Mouse (Mus musculus) urinary bladder, postnatal 25 days (tissue): ENCODE data around the gene Lipt1.
A peak's percentile ranks its signal among the peaks of the same experiment; 100 is the strongest.

Experiments
- DNase-seq: peaks from one replicate; pipeline ENCODE4 v3.0.0; 2022; ENCODE audit warnings: low spot score

Lipt1 gene

DNA sequence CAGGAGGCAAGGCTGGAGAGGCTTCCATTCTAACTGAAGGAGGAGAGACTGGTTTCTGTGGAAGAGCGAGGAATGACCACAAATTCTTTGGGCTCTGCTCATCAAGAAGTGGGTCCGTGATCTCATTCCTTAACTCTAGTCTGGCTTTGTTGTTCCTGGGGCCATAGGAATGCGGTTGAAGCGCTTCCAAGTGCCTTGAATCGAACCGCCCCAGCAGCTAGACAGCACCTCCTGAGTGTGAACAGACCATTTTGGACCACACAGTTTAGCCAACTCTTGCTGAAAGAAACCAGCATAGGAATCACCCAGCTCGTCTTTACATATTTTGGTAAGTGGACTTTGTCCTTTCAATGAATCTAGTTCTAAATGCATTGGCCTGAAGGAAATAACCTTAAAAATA is at the start of gene Lipt1:
Gene Lipt1, plus strand, starts transcription at position 35 of the 400 bp plus-strand sequence.
- DNase-seq = peak; percentile 19

DNA sequence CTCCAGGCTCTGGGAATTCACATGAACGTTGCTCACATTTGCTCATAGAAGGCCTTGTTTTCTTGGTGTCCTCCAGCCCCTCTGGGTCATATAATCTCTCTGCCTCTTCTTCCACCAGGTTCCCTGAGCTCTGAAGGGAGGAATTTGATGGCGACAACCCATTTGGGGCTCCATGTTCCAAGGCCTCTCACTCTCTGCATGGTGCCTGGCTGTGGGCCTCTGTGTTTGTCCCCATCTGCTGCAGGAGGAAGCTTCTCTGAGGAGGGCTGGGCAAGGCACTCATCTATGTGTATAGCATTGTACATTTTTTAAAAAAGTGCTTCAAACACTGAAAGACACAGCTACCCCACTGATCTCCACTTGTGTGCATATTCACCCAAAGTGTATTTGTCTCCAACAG is 39.9 kb upstream of the Lipt1 start:
- no peak for DNase-seq

- no peak for DNase-seq
Measured at GRCm38 (mm10) chr1:37846878-37847277, 24.7 kb upstream of the Lipt1 start.

DNA sequence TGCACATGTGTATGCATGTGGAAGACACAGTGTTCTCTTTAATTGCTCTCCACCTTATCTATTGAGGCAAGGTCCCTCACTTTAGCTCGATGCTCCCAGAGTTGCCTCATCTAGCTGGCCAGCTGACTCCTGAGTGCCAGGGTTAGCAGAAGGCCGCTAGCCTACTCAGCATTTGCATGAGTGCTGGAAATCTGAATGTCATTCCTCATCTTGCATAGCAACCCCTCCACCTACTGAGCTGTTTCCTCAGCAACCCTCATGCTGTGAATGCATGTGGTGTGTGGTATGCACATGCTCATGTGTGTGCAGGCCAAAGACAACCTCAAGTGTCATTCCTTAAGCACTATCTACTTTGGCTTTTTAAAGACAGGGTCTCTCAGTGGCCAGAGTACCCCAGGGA is 20.8 kb upstream of the Lipt1 start:
- DNase-seq = no peak

DNA sequence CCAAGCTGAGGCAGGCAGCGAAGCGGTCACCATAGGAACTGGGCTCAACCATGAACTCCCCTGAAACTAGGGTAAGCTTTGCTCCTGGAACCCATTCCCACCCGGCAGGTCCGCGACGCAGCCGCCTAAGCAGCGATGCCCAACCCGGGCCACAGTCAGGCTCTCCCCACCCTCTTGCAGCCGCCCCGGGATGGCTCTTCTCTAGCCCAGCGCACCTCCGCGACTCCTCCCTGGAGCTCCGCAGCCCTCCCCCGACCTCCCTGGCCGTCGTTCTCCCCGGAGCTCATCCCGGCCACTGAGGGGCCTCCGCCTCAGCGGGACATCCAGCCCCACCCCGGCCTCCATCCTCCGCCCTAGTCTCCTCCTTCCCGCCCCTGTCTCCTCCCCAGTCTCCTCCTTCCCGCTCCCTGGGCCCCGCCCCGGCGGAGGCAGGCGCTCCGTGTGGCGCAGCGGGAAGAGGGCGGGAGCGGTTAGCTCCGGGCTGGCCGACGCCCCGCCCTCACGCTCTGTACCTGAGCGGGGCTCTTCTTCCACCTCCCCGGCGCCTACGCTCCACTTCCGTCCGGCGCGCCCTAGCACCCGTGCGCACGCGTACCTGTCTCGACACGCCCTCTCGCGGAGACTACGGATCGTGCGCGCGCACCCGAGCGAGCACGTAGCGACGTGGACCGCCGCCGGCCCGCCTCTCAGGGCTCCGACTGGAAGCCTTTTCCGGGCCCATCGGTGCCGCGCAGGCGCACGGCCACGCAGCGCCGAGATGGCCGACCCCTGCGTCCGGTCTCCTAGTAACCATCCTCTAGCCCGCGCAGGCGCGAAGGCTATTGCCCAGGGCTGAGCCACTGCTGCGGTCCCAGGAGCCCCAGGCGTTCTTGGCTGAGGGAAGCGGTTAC is 6.8 kb upstream of the Lipt1 start:
- DNase-seq = peak; percentile 99

- DNase-seq = no peak
Measured at GRCm38 (mm10) chr1:37865401-37866215, 5.9 kb upstream of the Lipt1 start.

GRCm38 (mm10) chr1:37866286-37866685 is 5.3 kb upstream of the Lipt1 start, which contains the start of gene Tsga10:
Gene Tsga10, minus strand, starts transcription at chr1:37866429.
- no peak for DNase-seq

- no peak for DNase-seq
Measured at GRCm38 (mm10) chr1:37867056-37867455, 4.5 kb upstream of the Lipt1 start.

DNA sequence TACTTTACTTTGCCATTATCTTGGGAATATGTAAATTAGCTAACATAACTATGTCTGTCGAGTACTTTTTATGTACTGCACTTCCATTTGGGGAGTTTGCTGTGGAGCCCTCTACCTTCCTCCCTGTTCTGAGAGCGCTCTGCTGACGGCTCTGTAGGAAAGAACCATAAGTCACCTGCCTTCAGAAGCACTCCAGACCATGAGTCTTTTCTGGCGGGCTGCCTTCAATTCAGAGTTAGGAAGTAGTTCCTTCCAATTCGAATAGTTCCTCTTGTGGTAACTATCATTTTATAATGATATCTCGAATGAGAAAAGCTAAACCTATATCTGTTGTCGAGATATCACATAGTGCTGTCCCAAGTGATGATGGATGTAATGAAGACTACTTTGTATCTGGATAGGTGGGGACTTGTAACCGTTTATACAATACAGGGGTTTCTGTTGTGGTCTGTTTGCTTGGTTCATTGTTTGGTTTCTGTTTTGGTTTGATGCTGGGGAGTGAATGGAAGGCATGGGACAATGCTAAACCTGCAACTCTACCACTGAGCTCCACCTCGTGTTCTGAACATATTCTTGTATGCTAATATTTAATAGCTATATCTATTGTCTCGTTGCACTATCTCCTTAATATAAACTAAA is 3.7 kb upstream of the Lipt1 start:
- no peak for DNase-seq

DNA sequence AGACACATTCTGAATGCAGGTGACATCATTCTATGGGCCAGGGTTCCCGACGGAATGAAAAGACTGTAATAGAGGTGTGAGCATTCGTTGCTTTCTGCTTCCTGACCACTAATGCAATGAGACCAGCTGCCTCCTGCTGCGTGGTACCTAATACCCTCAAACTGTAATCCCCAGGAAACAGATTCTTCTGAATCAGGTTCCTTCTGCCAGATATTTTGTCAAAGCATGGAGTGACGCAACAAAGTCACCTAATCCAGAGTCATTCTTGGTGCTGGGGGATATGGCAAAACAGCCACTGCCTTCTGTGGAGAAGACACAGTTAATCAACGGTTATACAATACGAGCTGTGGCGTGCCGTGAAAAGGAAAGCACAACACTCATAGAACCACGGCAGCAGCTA is 2.9 kb upstream of the Lipt1 start:
- no peak for DNase-seq

DNA sequence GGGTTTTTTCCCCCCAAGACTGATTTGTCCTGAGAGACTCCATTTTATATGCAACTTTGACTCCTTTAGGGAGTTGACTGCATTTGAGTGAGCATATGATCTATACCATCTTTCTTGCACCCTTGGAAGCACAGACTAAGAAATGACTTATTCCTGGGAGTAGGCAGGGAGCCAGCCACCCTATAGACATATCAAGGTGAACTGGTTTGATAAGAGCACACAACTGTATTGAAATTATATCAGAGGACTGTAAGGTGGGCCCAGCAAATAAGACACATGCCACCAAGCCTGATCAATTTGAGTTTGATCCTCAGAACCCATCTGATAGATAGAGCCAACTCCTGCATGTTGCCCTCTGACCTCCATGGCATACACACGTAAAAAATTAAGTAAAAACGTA is 2.2 kb upstream of the Lipt1 start:
- DNase-seq = no peak

- peak; percentile 67 for DNase-seq
Measured at GRCm38 (mm10) chr1:37872131-37873067, 861 bp downstream of the Lipt1 start.

- DNase-seq = no peak
Measured at GRCm38 (mm10) chr1:37873157-37873556, 1.6 kb downstream of the Lipt1 start.

DNA sequence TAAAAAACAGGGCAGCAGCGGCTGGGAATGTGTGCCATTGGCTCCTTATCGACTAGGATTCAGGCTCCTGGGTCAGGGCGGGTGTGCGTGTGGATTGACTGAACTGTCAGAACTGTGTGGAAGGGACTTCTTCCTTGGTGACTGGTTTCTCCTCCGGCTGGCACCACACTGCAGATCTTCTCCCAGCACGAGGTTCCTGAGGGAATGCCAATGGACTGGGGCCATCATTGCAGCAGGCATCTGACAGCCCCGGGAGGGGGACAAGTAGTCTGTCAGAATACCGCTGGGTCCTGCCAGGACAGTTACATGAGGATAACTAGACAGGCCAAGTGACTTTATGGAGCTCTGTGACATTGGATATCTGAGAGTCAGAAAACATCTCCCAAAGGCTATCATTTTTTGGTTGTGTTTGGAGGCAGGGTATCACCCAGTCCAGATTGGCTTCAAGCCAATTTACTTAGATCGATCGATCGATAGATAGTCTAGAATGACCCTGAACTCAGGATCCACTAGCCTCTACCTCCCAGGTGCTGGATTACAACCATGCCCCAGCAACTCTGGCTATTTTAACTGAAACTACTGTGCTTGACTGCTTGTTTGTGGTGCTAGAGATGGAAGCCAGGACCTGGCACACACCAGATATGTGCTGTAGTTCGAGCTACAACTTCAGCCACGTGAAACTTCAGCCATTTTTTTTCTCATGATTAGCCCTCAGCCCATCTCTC is 6.4 kb downstream of the Lipt1 start:
- DNase-seq = no peak

DNA sequence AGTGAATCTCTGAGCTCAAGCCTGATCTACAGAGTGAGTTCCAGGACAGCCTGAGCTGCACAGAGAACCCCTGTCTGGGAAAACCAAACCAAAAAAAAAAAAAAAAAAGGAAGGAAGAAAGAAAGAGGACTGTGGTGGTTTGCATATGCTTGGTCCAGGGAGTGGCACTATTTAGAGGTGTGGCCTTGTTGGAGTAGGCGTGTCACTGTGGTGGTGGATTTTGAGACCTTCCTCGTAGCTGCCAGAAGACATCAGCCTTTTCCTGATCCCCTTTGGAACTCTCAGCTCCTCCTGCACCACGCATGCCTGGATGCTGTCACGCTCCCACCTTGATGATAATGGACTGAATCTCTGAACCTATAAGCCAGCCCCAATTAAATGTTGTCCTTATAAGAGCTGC is 11.9 kb downstream of the Lipt1 start:
- DNase-seq = no peak

- no peak for DNase-seq
Measured at GRCm38 (mm10) chr1:37884451-37884850, 12.9 kb downstream of the Lipt1 start.

- DNase-seq = no peak
Measured at GRCm38 (mm10) chr1:37889206-37889605, 17.7 kb downstream of the Lipt1 start.

GRCm38 (mm10) chr1:37890025-37890652 is 18.6 kb downstream of the Lipt1 start, which contains the start of the genes Mitd1 and Mrpl30:
Gene Mitd1, minus strand, starts transcription at chr1:37890411.
Gene Mrpl30, plus strand, starts transcription at chr1:37890477.
- DNase-seq = peak; percentile 79

DNA sequence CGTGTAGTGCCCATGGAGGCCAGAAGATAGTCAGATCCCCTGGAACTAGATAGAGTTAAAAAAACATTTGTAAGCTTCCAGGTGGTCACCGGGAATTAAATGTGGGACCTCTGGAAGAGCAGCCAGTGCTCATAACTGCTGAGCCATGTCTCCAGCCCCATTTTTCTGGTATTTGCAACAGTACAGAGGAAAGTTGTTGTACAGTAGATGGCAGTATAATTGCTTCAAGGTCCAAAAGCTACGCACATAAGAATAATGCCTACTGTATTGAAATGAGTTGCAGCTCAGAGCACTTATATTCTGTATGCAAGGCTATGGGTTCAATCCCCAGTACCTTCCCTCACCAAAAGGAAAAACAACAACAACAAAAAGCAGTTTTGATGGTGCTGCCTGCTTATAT is 19.9 kb downstream of the Lipt1 start:
- no peak for DNase-seq

- no peak for DNase-seq
Measured at GRCm38 (mm10) chr1:37894606-37895005, 23.1 kb downstream of the Lipt1 start.
